Mouse (Mus musculus): Measurements from ENCODE around the gene Psmc3. TPM values are rescaled to one million over a fixed set of nuclear protein-coding genes. Genes with fewer than 3 reads are reported as not detected.

Gene Psmc3
- polyA plus RNA-seq, 1 experiment from 2014 or later: 155 TPM

DNA sequence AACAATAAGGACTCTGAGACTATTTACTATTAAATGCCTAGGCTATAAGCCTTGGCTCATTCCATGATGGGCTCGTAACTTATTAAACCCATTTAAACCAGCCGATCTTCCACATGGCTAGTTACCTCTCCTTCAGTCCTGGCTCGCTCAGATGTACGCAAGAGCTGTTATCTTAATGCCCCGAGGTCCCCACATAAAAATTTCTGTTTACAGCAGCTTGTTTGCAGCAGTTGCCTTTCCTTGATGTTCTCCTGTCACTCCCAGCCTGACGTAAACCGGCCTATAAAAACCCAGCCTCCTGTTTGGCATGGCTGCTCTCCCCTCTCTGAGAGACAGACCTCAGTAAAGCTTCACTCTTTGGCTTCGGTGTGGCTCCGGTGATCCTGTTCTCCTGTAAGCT lies 6.5 kb upstream of the Psmc3 start:
- 64% methylated on average over 9 of the region's 9 CpGs for WGBS
- ATAC-seq: no peak
- Histone ChIP-seq H3K9ac (ENCODE audit: low read depth, low read length) (no peak overlapping the region), H3K27me3 (replicated peaks; ENCODE audit: control insufficient read depth, insufficient read depth, low read length) (no peaks in the 10 kb centered on the region), H3K9me3 (ENCODE audit: control insufficient read depth) (no peaks in the 10 kb centered on the region), H3K36me3 (ENCODE audit: control insufficient read depth, insufficient read depth) (no peaks in the 10 kb centered on the region), H3K4me3 (ENCODE audit: low read depth, low read length) (no peak overlapping the region), H3K27ac (ENCODE audit: low read depth, low read length) (no peak overlapping the region), H3K4me2 (replicated peaks; ENCODE audit: low read depth) (no peak overlapping the region), H3K4me1 (replicated peaks; ENCODE audit: control insufficient read depth, insufficient read depth, low read length) (no peaks in the 10 kb centered on the region)
- no peak for TF ChIP-seq CTCF (IDR thresholded peaks at IDR 0.05; ENCODE audit: low read depth)

DNA sequence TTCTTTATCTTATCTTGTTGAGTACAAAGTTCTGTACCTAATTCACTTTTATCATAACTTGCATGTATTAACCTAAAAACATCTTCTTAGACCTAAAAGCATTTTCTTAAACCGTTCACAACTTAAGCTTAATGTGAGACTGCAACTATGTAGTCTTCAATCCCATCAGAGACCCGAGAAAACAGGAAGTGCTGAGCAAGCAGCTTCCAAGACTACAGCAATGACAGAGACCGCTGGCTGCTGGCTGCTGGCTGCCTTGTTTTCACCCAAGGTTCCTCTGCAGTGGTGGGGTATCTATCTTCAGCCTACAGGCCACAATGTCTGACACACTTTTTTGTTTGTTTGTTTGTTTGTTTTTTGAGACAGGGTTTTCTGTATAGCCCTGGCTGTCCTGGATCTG lies 1.9 kb upstream of the Psmc3 start:
- no peak for TF ChIP-seq CTCF (IDR thresholded peaks at IDR 0.05; ENCODE audit: low read depth)
- H3K36me3 ChIP-seq (ENCODE audit: control insufficient read depth, insufficient read depth): peaks cover 17% of the 10 kb centered on the region
- 63% methylated on average over 3 of the region's 3 CpGs for WGBS
- H3K27ac ChIP-seq (ENCODE audit: low read depth, low read length): no peak overlapping the region
- H3K9ac ChIP-seq (ENCODE audit: low read depth, low read length): no peak overlapping the region
- no peaks in the 10 kb centered on the region for H3K27me3 ChIP-seq (replicated peaks; ENCODE audit: control insufficient read depth, insufficient read depth, low read length)
- no peak overlapping the region for H3K4me2 ChIP-seq (replicated peaks; ENCODE audit: low read depth)
- no peak overlapping the region for H3K4me3 ChIP-seq (ENCODE audit: low read depth, low read length)
- ATAC-seq: no peak
- peaks cover 6% of the 10 kb centered on the region for H3K4me1 ChIP-seq (replicated peaks; ENCODE audit: control insufficient read depth, insufficient read depth, low read length)
- no peaks in the 10 kb centered on the region for H3K9me3 ChIP-seq (ENCODE audit: control insufficient read depth)

DNA sequence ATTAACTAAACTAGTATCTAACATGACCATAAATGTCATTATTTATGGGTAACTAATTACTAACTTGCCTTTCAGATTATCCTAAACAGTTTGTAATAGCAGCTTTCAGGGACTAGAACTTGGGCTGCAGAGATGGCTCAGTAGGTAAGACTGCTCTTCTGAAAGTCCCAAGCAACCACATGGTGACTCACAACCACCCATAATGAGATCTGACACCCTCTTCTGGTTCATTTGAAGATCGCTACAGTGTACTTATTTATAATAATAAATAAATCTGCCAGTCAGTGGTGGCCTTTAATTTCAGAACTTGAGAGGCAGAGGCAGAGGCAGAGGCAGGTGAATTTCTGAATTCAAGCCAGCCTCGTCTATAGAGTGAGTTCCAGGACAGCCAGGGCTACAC lies 1.1 kb upstream of the Psmc3 start:
- no peaks in the 10 kb centered on the region for H3K27me3 ChIP-seq (replicated peaks; ENCODE audit: control insufficient read depth, insufficient read depth, low read length)
- no peak overlapping the region for H3K27ac ChIP-seq (ENCODE audit: low read depth, low read length)
- H3K9ac ChIP-seq (ENCODE audit: low read depth, low read length): no peak overlapping the region
- ATAC-seq: no peak
- H3K36me3 ChIP-seq (ENCODE audit: control insufficient read depth, insufficient read depth): peaks cover 25% of the 10 kb centered on the region
- H3K4me1 ChIP-seq (replicated peaks; ENCODE audit: control insufficient read depth, insufficient read depth, low read length): peaks cover 6% of the 10 kb centered on the region
- TF ChIP-seq CTCF (IDR thresholded peaks at IDR 0.05; ENCODE audit: low read depth): peak; percentile 32; the same call in 1 of the 2 replicates
- no peaks in the 10 kb centered on the region for H3K9me3 ChIP-seq (ENCODE audit: control insufficient read depth)
- H3K4me2 ChIP-seq (replicated peaks; ENCODE audit: low read depth): no peak overlapping the region
- 45% methylated on average over 2 of the region's 2 CpGs for WGBS
- no peak overlapping the region for H3K4me3 ChIP-seq (ENCODE audit: low read depth, low read length)

DNA sequence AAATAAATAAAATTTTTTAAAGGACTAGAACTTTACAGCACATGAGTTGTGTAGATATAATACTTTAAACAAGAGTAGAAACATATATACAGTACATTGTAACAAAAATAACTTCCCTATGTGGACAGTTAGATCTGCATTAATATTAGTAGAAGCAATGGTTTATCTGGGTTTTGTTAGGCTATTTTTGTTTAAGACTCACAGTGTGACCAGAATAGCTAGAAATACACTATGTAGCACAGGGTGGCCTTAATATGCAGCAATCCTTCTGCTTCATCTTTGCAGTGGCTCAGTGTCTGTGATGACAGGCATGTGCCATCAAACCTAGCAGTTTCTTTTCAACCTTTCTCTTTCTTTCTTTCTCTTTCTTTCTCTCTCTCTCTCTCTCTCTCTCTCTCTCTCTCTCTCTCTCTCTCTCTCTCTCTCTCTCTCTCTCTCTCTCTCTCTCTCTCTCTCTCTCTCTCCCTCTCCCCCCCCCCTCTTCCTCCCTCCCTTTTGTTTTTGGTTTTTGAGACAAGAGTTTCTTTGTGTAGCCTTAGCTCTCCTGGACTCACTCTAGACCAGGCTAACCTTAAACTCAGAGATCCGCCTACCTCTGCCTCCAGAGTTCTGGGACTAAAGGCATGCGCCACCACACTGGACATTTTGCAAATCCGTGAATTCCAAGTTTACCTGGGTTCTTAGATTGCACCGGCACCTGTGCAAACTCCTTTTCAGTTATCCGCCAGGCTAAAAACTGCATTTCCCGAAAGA lies 452 bp upstream of the Psmc3 start:
- Histone ChIP-seq H3K27me3 (replicated peaks; ENCODE audit: control insufficient read depth, insufficient read depth, low read length) (no peaks in the 10 kb centered on the region), H3K4me1 (replicated peaks; ENCODE audit: control insufficient read depth, insufficient read depth, low read length) (peaks cover 6% of the 10 kb centered on the region), H3K4me2 (replicated peaks; ENCODE audit: low read depth) (peak overlapping the region; percentile 72), H3K9me3 (ENCODE audit: control insufficient read depth) (no peaks in the 10 kb centered on the region), H3K9ac (ENCODE audit: low read depth, low read length) (peak overlapping the region; percentile 79; the same call in 1 of the 2 replicates), H3K36me3 (ENCODE audit: control insufficient read depth, insufficient read depth) (peaks cover 31% of the 10 kb centered on the region), H3K4me3 (ENCODE audit: low read depth, low read length) (peak overlapping the region; percentile 85), H3K27ac (ENCODE audit: low read depth, low read length) (no peak overlapping the region)
- no peak for TF ChIP-seq CTCF (IDR thresholded peaks at IDR 0.05; ENCODE audit: low read depth)
- WGBS: under 1% methylated on average over 6 of the region's 6 CpGs
- peak; percentile 14 for ATAC-seq

DNA sequence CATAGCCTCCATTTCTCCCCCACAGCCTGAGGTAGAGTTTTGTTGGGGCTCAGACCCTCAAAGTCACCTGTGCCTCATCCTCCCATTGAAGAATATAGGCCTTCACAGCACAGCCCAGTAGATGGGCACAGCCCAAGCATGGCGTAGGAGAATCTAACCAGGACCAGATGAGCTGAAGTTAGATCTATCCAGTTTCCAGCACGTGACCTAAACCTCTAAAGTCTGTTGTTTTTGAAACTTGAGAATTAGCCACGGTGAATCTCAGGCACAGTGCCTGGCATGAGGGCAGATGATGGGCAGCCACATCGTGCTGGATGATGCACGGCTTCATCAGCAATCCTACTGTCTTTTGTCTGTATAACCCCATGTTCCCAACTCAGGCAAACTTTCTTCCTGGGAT lies 4.6 kb downstream of the Psmc3 start:
- H3K27ac ChIP-seq (ENCODE audit: low read depth, low read length): no peak overlapping the region
- no peaks in the 10 kb centered on the region for H3K27me3 ChIP-seq (replicated peaks; ENCODE audit: control insufficient read depth, insufficient read depth, low read length)
- ATAC-seq: no peak
- H3K9me3 ChIP-seq (ENCODE audit: control insufficient read depth): no peaks in the 10 kb centered on the region
- WGBS: 95% methylated on average over 5 of the region's 5 CpGs
- H3K4me3 ChIP-seq (ENCODE audit: low read depth, low read length): no peak overlapping the region
- peaks cover 6% of the 10 kb centered on the region for H3K4me1 ChIP-seq (replicated peaks; ENCODE audit: control insufficient read depth, insufficient read depth, low read length)
- no peak for TF ChIP-seq CTCF (IDR thresholded peaks at IDR 0.05; ENCODE audit: low read depth)
- H3K9ac ChIP-seq (ENCODE audit: low read depth, low read length): no peak overlapping the region
- H3K4me2 ChIP-seq (replicated peaks; ENCODE audit: low read depth): no peak overlapping the region
- peaks cover 78% of the 10 kb centered on the region for H3K36me3 ChIP-seq (ENCODE audit: control insufficient read depth, insufficient read depth)

DNA sequence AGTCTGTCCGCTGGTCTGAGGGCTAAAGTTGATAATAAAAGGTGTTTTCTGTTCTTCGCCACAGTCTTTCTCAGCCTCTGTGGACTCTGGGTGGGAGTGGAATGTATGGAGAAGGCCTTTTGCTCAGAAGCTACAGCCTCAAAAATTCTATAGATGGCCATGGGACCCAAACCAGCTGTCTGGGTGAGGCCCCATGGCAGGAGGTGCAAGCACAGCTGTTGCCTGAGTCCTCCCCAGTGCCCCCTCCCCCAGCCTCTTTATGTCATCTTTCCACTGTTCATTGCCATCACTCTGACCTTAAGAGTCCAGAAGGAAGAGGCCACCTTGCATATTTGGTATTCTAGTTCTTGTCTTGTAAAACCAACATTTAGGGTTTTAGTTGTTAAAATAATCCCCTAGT lies 5.6 kb downstream of the Psmc3 start:
- TF ChIP-seq CTCF (IDR thresholded peaks at IDR 0.05; ENCODE audit: low read depth): no peak
- Histone ChIP-seq H3K4me2 (replicated peaks; ENCODE audit: low read depth) (no peak overlapping the region), H3K9me3 (ENCODE audit: control insufficient read depth) (no peaks in the 10 kb centered on the region), H3K27me3 (replicated peaks; ENCODE audit: control insufficient read depth, insufficient read depth, low read length) (no peaks in the 10 kb centered on the region), H3K36me3 (ENCODE audit: control insufficient read depth, insufficient read depth) (peaks cover 88% of the 10 kb centered on the region), H3K27ac (ENCODE audit: low read depth, low read length) (0 out of 2 replicates have a peak overlapping the region, but pooled peaks have one; percentile 21), H3K4me3 (ENCODE audit: low read depth, low read length) (no peak overlapping the region), H3K4me1 (replicated peaks; ENCODE audit: control insufficient read depth, insufficient read depth, low read length) (peaks cover 6% of the 10 kb centered on the region), H3K9ac (ENCODE audit: low read depth, low read length) (no peak overlapping the region)
- no peak for ATAC-seq
- WGBS: 97% methylated on average over 2 of the region's 2 CpGs

Data from intestine, postnatal 0 days (tissue).